Mouse (Mus musculus): ENCODE measurements around the gene Ppfia1. TPM values are rescaled to one million over a fixed set of nuclear protein-coding genes. Genes with fewer than 3 reads are reported as not detected.

Gene Ppfia1
- polyA plus RNA-seq, 1 experiment from 2014 or later = 8.2 TPM

GRCm38 (mm10) chr7:144516711-144517110 is 36.8 kb downstream of the Ppfia1 start:
- DNase-seq (no peak), ATAC-seq (no peak)
- no peak overlapping the region for H3K4me2 ChIP-seq (ENCODE audit: low read depth, low read length)
- no peak overlapping the region for H3K4me3 ChIP-seq (ENCODE audit: low read depth, low read length)
- WGBS (ENCODE audit: insufficient replicate concordance) = 76% methylated on average over 5 of the region's 5 CpGs
- H3K36me3 ChIP-seq (replicated peaks; ENCODE audit: insufficient read depth, low read length) = peaks cover 61% of the 10 kb centered on the region
- H3K27ac ChIP-seq (ENCODE audit: low read depth) = no peak overlapping the region
- no peak overlapping the region for H3K9ac ChIP-seq (replicated peaks)
- no peaks in the 10 kb centered on the region for H3K27me3 ChIP-seq (ENCODE audit: insufficient read depth, low read length)
- TF ChIP-seq CTCF (IDR thresholded peaks at IDR 0.05; ENCODE audit: low read depth) (no peak), EP300 (IDR thresholded peaks at IDR 0.05; ENCODE audit: low read depth) (no peak)
- no peaks in the 10 kb centered on the region for H3K9me3 ChIP-seq (ENCODE audit: low read length)
- H3K4me1 ChIP-seq (ENCODE audit: insufficient read depth) = no peaks in the 10 kb centered on the region

- Histone ChIP-seq H3K4me3 (ENCODE audit: low read depth, low read length) (no peak overlapping the region), H3K4me1 (ENCODE audit: insufficient read depth) (no peaks in the 10 kb centered on the region), H3K4me2 (ENCODE audit: low read depth, low read length) (no peak overlapping the region), H3K27ac (ENCODE audit: low read depth) (no peak overlapping the region), H3K9ac (replicated peaks) (no peak overlapping the region), H3K27me3 (ENCODE audit: insufficient read depth, low read length) (no peaks in the 10 kb centered on the region), H3K36me3 (replicated peaks; ENCODE audit: insufficient read depth, low read length) (peaks cover 78% of the 10 kb centered on the region), H3K9me3 (ENCODE audit: low read length) (no peaks in the 10 kb centered on the region)
- no peak for ATAC-seq
- TF ChIP-seq CTCF (IDR thresholded peaks at IDR 0.05; ENCODE audit: low read depth) (no peak), EP300 (IDR thresholded peaks at IDR 0.05; ENCODE audit: low read depth) (no peak)
- WGBS (ENCODE audit: insufficient replicate concordance) = 81% methylated on average over 4 of the region's 4 CpGs
- DNase-seq = no peak
These were observed 44.4 kb downstream of the Ppfia1 start for GRCm38 (mm10) chr7:144509090-144509489.

DNA sequence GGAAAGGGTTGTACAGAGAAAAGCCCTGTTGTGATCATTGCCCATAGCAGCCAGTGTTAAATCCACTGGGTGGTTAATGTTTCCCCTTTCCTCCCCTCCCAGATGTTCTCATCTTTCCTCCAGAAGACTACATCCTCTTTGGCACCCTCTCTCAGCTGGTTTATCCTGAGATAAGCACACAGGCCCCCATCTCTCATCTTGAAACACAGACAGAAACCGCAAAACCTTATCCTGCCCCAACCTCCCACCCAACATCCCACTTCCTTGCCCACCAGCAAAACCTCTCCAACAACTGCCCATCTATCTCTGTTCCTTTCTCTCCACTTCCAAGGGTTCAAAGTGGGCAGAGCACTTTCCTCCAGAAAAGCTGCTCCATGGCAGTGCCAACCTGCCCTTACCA is 46.7 kb downstream of the Ppfia1 start:
- H3K27ac ChIP-seq (ENCODE audit: low read depth) = no peak overlapping the region
- H3K9ac ChIP-seq (replicated peaks) = no peak overlapping the region
- ATAC-seq (no peak), DNase-seq (no peak)
- H3K9me3 ChIP-seq (ENCODE audit: low read length) = no peaks in the 10 kb centered on the region
- H3K4me1 ChIP-seq (ENCODE audit: insufficient read depth) = no peaks in the 10 kb centered on the region
- peaks cover 77% of the 10 kb centered on the region for H3K36me3 ChIP-seq (replicated peaks; ENCODE audit: insufficient read depth, low read length)
- H3K4me3 ChIP-seq (ENCODE audit: low read depth, low read length) = no peak overlapping the region
- 61% methylated on average over 1 of the region's 1 CpGs for WGBS (ENCODE audit: insufficient replicate concordance)
- H3K4me2 ChIP-seq (ENCODE audit: low read depth, low read length) = no peak overlapping the region
- no peaks in the 10 kb centered on the region for H3K27me3 ChIP-seq (ENCODE audit: insufficient read depth, low read length)
- TF ChIP-seq CTCF (IDR thresholded peaks at IDR 0.05; ENCODE audit: low read depth) (no peak), EP300 (IDR thresholded peaks at IDR 0.05; ENCODE audit: low read depth) (peak; percentile 49; the same call in 1 of the 2 replicates)

GRCm38 (mm10) chr7:144503959-144504358 is 49.6 kb downstream of the Ppfia1 start:
- no peak overlapping the region for H3K27ac ChIP-seq (ENCODE audit: low read depth)
- TF ChIP-seq CTCF (IDR thresholded peaks at IDR 0.05; ENCODE audit: low read depth) = no peak
- no peak for TF ChIP-seq EP300 (IDR thresholded peaks at IDR 0.05; ENCODE audit: low read depth)
- H3K4me3 ChIP-seq (ENCODE audit: low read depth, low read length) = no peak overlapping the region
- H3K9me3 ChIP-seq (ENCODE audit: low read length) = no peaks in the 10 kb centered on the region
- peaks cover 60% of the 10 kb centered on the region for H3K36me3 ChIP-seq (replicated peaks; ENCODE audit: insufficient read depth, low read length)
- WGBS (ENCODE audit: insufficient replicate concordance) = 80% methylated on average over 4 of the region's 4 CpGs
- no peak overlapping the region for H3K4me2 ChIP-seq (ENCODE audit: low read depth, low read length)
- DNase-seq (no peak), ATAC-seq (no peak)
- H3K9ac ChIP-seq (replicated peaks) = no peak overlapping the region
- no peaks in the 10 kb centered on the region for H3K27me3 ChIP-seq (ENCODE audit: insufficient read depth, low read length)
- no peaks in the 10 kb centered on the region for H3K4me1 ChIP-seq (ENCODE audit: insufficient read depth)

DNA sequence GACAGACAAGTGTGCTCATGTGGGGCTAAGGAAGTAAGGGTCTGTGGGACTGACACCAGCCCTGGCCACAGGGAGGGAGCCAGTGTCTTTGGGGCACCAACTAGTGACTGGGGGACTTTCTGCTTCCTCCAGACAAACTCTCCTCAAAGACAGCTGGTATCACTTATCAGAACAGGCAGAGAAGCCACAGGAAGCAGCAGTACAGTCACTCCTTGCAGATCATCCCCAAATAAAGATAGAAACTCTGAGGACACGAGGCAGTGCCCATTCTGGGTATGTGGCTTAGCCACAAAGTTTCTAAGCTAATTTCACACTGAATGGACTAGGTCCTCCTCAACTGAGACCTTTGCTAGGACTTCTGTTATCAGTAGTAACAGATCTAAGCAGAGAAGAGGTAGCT is 60.6 kb downstream of the Ppfia1 start:
- WGBS (ENCODE audit: insufficient replicate concordance) = 30% methylated on average over 1 of the region's 1 CpGs
- H3K9ac ChIP-seq (replicated peaks) = no peak overlapping the region; the same call in 1 of the 2 replicates
- H3K27me3 ChIP-seq (ENCODE audit: insufficient read depth, low read length) = no peaks in the 10 kb centered on the region
- H3K4me2 ChIP-seq (ENCODE audit: low read depth, low read length) = no peak overlapping the region
- H3K36me3 ChIP-seq (replicated peaks; ENCODE audit: insufficient read depth, low read length) = peaks cover 42% of the 10 kb centered on the region
- TF ChIP-seq CTCF (IDR thresholded peaks at IDR 0.05; ENCODE audit: low read depth) = no peak
- peak; percentile 78 for TF ChIP-seq EP300 (IDR thresholded peaks at IDR 0.05; ENCODE audit: low read depth)
- 0 out of 2 replicates have a peak overlapping the region, but pooled peaks have one; percentile 34 for H3K27ac ChIP-seq (ENCODE audit: low read depth)
- no peak overlapping the region for H3K4me3 ChIP-seq (ENCODE audit: low read depth, low read length)
- H3K4me1 ChIP-seq (ENCODE audit: insufficient read depth) = peaks cover 4% of the 10 kb centered on the region; the same call in 1 of the 2 replicates
- DNase-seq (no peak), ATAC-seq (peak; percentile 80)
- no peaks in the 10 kb centered on the region for H3K9me3 ChIP-seq (ENCODE audit: low read length)

DNA sequence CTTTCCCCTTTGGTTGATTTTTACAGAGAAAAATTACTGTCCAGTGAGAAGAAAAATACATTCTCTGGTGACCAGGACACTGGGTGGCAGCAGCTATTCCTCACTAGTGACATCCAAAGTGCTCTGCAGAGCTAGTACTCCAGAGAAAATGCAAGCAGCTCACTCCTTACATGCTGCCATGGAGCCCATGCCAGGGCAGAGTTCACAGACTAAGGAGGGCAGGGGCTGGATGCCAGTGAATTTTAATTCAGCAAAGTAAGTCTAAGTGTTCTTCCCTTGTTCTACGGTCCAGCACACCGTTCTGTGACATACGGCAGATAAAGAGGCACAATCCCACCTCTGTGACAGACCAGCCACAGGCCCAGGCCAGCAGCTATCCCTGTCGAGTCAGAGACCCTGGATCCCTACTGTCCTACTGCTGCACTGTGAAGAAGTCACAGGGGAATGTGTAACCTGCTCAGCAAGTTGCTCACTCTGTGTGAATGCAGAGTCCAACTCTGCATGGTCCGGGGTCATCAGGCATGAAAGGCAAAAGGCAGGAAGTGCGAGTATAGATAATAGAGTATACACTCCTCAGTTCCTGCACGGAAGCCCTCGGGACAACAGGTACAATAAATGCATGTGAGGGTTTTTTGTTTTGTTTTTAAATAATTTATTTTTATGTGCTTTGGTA is 63.2 kb downstream of the Ppfia1 start:
- TF ChIP-seq CTCF (IDR thresholded peaks at IDR 0.05; ENCODE audit: low read depth) (no peak), EP300 (IDR thresholded peaks at IDR 0.05; ENCODE audit: low read depth) (no peak)
- Histone ChIP-seq H3K27me3 (ENCODE audit: insufficient read depth, low read length) (no peaks in the 10 kb centered on the region), H3K27ac (ENCODE audit: low read depth) (no peak overlapping the region), H3K9ac (replicated peaks) (no peak overlapping the region), H3K9me3 (ENCODE audit: low read length) (no peaks in the 10 kb centered on the region), H3K4me3 (ENCODE audit: low read depth, low read length) (no peak overlapping the region), H3K36me3 (replicated peaks; ENCODE audit: insufficient read depth, low read length) (peaks cover 30% of the 10 kb centered on the region), H3K4me1 (ENCODE audit: insufficient read depth) (peaks cover 4% of the 10 kb centered on the region; the same call in 1 of the 2 replicates), H3K4me2 (ENCODE audit: low read depth, low read length) (no peak overlapping the region)
- no peak for DNase-seq
- 63% methylated on average over 8 of the region's 8 CpGs for WGBS (ENCODE audit: insufficient replicate concordance)
- no peak for ATAC-seq
